Mouse (Mus musculus): ENCODE measurements around the gene Elk4.

Elk4 gene

GRCm38 (mm10) chr1:132007282-132007815 lies at the start of gene Elk4:
Gene Elk4, plus strand, starts transcription at chr1:132007607.
- ATAC-seq (ENCODE audit: insufficient number of reproducible peaks, low FRiP score, low TSS enrichment), result peak; percentile 86

- no peak for ATAC-seq (ENCODE audit: insufficient number of reproducible peaks, low FRiP score, low TSS enrichment)
These were observed 46.4 kb upstream of the Elk4 start for GRCm38 (mm10) chr1:131961004-131961403.

GRCm38 (mm10) chr1:131962606-131963084 lies 44.8 kb upstream of the Elk4 start, which contains the start of gene Slc45a3:
Gene Slc45a3, plus strand, starts transcription at chr1:131962967.
- ATAC-seq (ENCODE audit: insufficient number of reproducible peaks, low FRiP score, low TSS enrichment), result no peak

- peak; percentile 31; the same call in 1 of the 2 replicates for ATAC-seq (ENCODE audit: insufficient number of reproducible peaks, low FRiP score, low TSS enrichment)
These were observed 44.1 kb upstream of the Elk4 start for GRCm38 (mm10) chr1:131963085-131963951.

- ATAC-seq (ENCODE audit: insufficient number of reproducible peaks, low FRiP score, low TSS enrichment), result no peak
These were observed 43.3 kb upstream of the Elk4 start for GRCm38 (mm10) chr1:131964100-131964499.

GRCm38 (mm10) chr1:131964580-131964979 lies 42.8 kb upstream of the Elk4 start:
- ATAC-seq (ENCODE audit: insufficient number of reproducible peaks, low FRiP score, low TSS enrichment), result no peak

- no peak for ATAC-seq (ENCODE audit: insufficient number of reproducible peaks, low FRiP score, low TSS enrichment)
These were observed 41.6 kb upstream of the Elk4 start for GRCm38 (mm10) chr1:131965818-131966217.

- ATAC-seq (ENCODE audit: insufficient number of reproducible peaks, low FRiP score, low TSS enrichment), result no peak
These were observed 40.1 kb upstream of the Elk4 start for GRCm38 (mm10) chr1:131967336-131967735.

GRCm38 (mm10) chr1:131968556-131968955 lies 38.9 kb upstream of the Elk4 start:
- no peak for ATAC-seq (ENCODE audit: insufficient number of reproducible peaks, low FRiP score, low TSS enrichment)

- no peak for ATAC-seq (ENCODE audit: insufficient number of reproducible peaks, low FRiP score, low TSS enrichment)
These were observed 38.4 kb upstream of the Elk4 start for GRCm38 (mm10) chr1:131968983-131969382.

GRCm38 (mm10) chr1:131969825-131970224 lies 37.6 kb upstream of the Elk4 start:
- no peak for ATAC-seq (ENCODE audit: insufficient number of reproducible peaks, low FRiP score, low TSS enrichment)

GRCm38 (mm10) chr1:131970322-131970660 lies 37.1 kb upstream of the Elk4 start:
- no peak for ATAC-seq (ENCODE audit: insufficient number of reproducible peaks, low FRiP score, low TSS enrichment)

- ATAC-seq (ENCODE audit: insufficient number of reproducible peaks, low FRiP score, low TSS enrichment), result no peak
These were observed 36.5 kb upstream of the Elk4 start for GRCm38 (mm10) chr1:131970661-131971520.

GRCm38 (mm10) chr1:131971771-131972497 lies 35.5 kb upstream of the Elk4 start:
- ATAC-seq (ENCODE audit: insufficient number of reproducible peaks, low FRiP score, low TSS enrichment), result no peak

- no peak for ATAC-seq (ENCODE audit: insufficient number of reproducible peaks, low FRiP score, low TSS enrichment)
These were observed 34.7 kb upstream of the Elk4 start for GRCm38 (mm10) chr1:131972498-131973334.

- no peak for ATAC-seq (ENCODE audit: insufficient number of reproducible peaks, low FRiP score, low TSS enrichment)
These were observed 33.4 kb upstream of the Elk4 start for GRCm38 (mm10) chr1:131973991-131974390.

GRCm38 (mm10) chr1:131976886-131977285 lies 30.5 kb upstream of the Elk4 start:
- no peak for ATAC-seq (ENCODE audit: insufficient number of reproducible peaks, low FRiP score, low TSS enrichment)

GRCm38 (mm10) chr1:131980471-131980870 lies 26.9 kb upstream of the Elk4 start:
- no peak for ATAC-seq (ENCODE audit: insufficient number of reproducible peaks, low FRiP score, low TSS enrichment)

GRCm38 (mm10) chr1:131981378-131982013 lies 25.9 kb upstream of the Elk4 start:
- 0 out of 2 replicates have a peak, but pooled peaks have one; percentile 49 for ATAC-seq (ENCODE audit: insufficient number of reproducible peaks, low FRiP score, low TSS enrichment)

Data from cerebellum, adult (tissue).